Comparison of ENCODE assay signal across 27 mouse cellular contexts in the genomic region with DNA sequence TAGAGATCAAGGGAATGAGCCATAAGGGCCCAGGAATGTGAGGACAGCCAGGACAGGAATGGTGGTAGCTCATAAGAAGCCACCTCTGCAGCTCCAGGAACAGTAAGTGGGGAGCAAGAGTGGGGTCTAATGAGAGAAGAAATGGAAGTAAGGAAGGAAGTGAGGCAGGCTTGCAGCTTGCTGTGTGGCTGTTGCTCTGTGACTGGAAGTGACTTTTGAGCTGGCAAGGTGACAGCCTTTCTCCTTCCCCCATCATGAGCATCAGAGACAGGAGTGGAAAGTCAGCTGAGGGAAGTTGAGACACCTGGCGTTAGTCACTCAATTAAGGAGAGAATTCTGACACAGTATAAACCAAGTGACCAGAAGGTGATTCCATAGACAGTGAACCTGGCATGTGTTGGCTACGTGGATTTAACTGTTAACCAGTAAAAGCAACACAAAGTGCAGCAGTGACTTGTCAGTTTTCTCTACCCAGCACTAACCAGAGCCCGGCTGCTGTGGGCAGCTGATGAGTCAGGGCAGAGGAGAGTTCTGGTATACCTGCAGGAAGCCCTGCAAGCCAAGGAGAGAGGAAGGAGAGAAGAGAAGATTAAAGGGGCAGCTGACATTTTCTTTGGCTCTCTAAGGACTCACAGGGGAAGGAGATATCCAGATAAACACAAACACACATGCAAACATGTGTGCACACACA. TPM values are rescaled to one million over a fixed set of nuclear protein-coding genes. Genes with fewer than 3 reads are reported as not detected.
DNase-seq lines count a peak whose midpoint lies in the region; ATAC-seq and TF ChIP-seq lines count a peak whose summit lies in the region.
"Had no signal": no experiment of that assay in that cellular context is flagged by ENCODE, and none has a peak within 500 bp of the region (broad histone marks: within the 10 kb centered on the region; RNA-seq: fewer than 3 reads in every experiment).

No protein-coding gene starts in this region.

- ATAC-seq in granulocyte monocyte progenitor cell, adult 5-6 weeks (replicated peaks; ENCODE audit: poor library complexity, severe bottlenecking) = peak; percentile 42
- peak; percentile 56 for ATAC-seq in megakaryocyte, adult 5-6 weeks (ENCODE audit: poor library complexity, severe bottlenecking)
- ATAC-seq: CD4-positive, CD25-positive, alpha-beta regulatory T cell, adult 4 months; forebrain, embryonic 14.5 days; forebrain, embryonic 16.5 days had no signal

- H3K4me2 ChIP-seq in CH12.LX (ENCODE audit: insufficient read depth, low read depth, poor library complexity, severe bottlenecking) = no peak overlapping the region
- H3K4me2 ChIP-seq: embryonic facial prominence, embryonic 13.5 days; embryonic facial prominence, embryonic 15.5 days; forebrain, embryonic 12.5 days had no signal

- no peaks in the 10 kb centered on the region for H3K79me2 ChIP-seq in CH12.LX (replicated peaks; ENCODE audit: control insufficient read depth, extremely low read depth, insufficient read depth, poor library complexity, severe bottlenecking)

- H3K36me3 ChIP-seq in CH12.LX (replicated peaks in 1 of 2; ENCODE audit: control insufficient read depth in 1 of 2, insufficient read depth in 1 of 2, low read length in 1 of 2) = no peaks in the 10 kb centered on the region
- H3K36me3 ChIP-seq: embryonic facial prominence, embryonic 13.5 days; embryonic facial prominence, embryonic 15.5 days; forebrain, embryonic 10.5 days; forebrain, embryonic 12.5 days had no signal

- no peak for TF ChIP-seq POLR2A in CH12.LX (IDR thresholded peaks at IDR 0.05; ENCODE audit: low read depth, low read length)

- no peaks in the 10 kb centered on the region for H3K9me3 ChIP-seq in CH12.LX (replicated peaks; ENCODE audit: low read length)
- H3K9me3 ChIP-seq: embryonic facial prominence, embryonic 13.5 days; embryonic facial prominence, embryonic 15.5 days; forebrain, embryonic 10.5 days; forebrain, embryonic 12.5 days had no signal

- no peak overlapping the region for H3K9ac ChIP-seq in CH12.LX (ENCODE audit: insufficient read depth, low read depth)
- H3K9ac ChIP-seq: embryonic facial prominence, embryonic 13.5 days; embryonic facial prominence, embryonic 15.5 days; forebrain, embryonic 12.5 days had no signal

- peaks cover 3 to 20% of the 10 kb centered on the region in 2 experiments for H3K4me1 ChIP-seq in CH12.LX (ENCODE audit: control insufficient read depth in 1 of 2, insufficient read depth in 2 of 2)
- H3K4me1 ChIP-seq: embryonic facial prominence, embryonic 13.5 days; embryonic facial prominence, embryonic 15.5 days; forebrain, embryonic 10.5 days; forebrain, embryonic 12.5 days had no signal

- in situ Hi-C loops in CH12.LX (cut with MboI; ENCODE audit: low pct_ligation_motif_present, low pct_unique_long_range_greater_than_20kb, low sequenced_read_pairs) = no loop called here

- dilution Hi-C loops in CH12.LX (cut with MboI; ENCODE audit: extremely low pct_ligation_motif_present, extremely low pct_unique_long_range_greater_than_20kb, low sequenced_read_pairs) = no loop called here

- DNase-seq in 3T3-L1 (ENCODE audit: low read depth, low spot score) (peak; percentile 2), CH12.LX (ENCODE audit: extremely low read depth) (peak; percentile 21)
- DNase-seq in gastrocnemius, postnatal 10 days = no peak
- no peak for DNase-seq in layer of hippocampus, adult 2 months (ENCODE audit: low spot score in 2 of 2)
- no peak for DNase-seq in testis, postnatal 14 days (ENCODE audit: low spot score)
- DNase-seq in embryo, embryonic 9.5 days (ENCODE audit: extremely low spot score) = no peak
- DNase-seq: adrenal gland, adult 2 months; adrenal gland, postnatal 10 days; adrenal gland, postnatal 25 days; B cell, adult 2 months; cerebellum, adult 11 months; cerebellum, adult 18-20 months; cerebellum, adult 8-10 months; cerebellum, adult 9-11 months; cerebellum, postnatal 14 days; cerebellum, postnatal 36 days had no signal

- H3K4me3 ChIP-seq in CH12.LX (replicated peaks in 1 of 3; ENCODE audit: low read depth in 2 of 3, low read length in 2 of 3, poor library complexity in 1 of 3) = no peak overlapping the region
- H3K4me3 ChIP-seq in layer of hippocampus, adult 2 months = no peak overlapping the region
- H3K4me3 ChIP-seq: embryonic facial prominence, embryonic 13.5 days; embryonic facial prominence, embryonic 15.5 days; erythroblast, embryonic 14.5 days; forebrain, embryonic 10.5 days; forebrain, embryonic 12.5 days had no signal

- no peaks in the 10 kb centered on the region for H3K27me3 ChIP-seq in CH12.LX (replicated peaks)
- H3K27me3 ChIP-seq: embryonic facial prominence, embryonic 13.5 days; embryonic facial prominence, embryonic 15.5 days; forebrain, embryonic 12.5 days had no signal

- no peak overlapping the region for H3K27ac ChIP-seq in CH12.LX (ENCODE audit: insufficient read depth, low read depth)
- H3K27ac ChIP-seq in layer of hippocampus, adult 2 months = no peak overlapping the region
- H3K27ac ChIP-seq: embryonic facial prominence, embryonic 13.5 days; embryonic facial prominence, embryonic 15.5 days; forebrain, embryonic 10.5 days; forebrain, embryonic 12.5 days had no signal

- TF ChIP-seq RAD21 in CH12.LX (IDR thresholded peaks at IDR 0.05; ENCODE audit: low read depth, low read length) = no peak

- no peak for TF ChIP-seq EP300 in CH12.LX (IDR thresholded peaks at IDR 0.05; ENCODE audit: low read length)

- TF ChIP-seq CTCF in CH12.LX (conservative IDR thresholded peaks at IDR 0.05 in 1 of 2, IDR thresholded peaks at IDR 0.05 in 1 of 2; ENCODE audit: low read depth in 2 of 2, low read length in 2 of 2) = no peak
- no peak for TF ChIP-seq CTCF in layer of hippocampus, adult 2 months (conservative IDR thresholded peaks at IDR 0.05)

TF ChIP-seq in CH12.LX, 34 proteins besides CTCF, POLR2A, EP300 and RAD21:
- TF ChIP-seq ZMIZ1 (IDR thresholded peaks at IDR 0.05; ENCODE audit: low read depth, low read length) (no peak), POLR2AphosphoS2 (IDR thresholded peaks at IDR 0.05; ENCODE audit: low read depth, low read length) (no peak), ZNF384 (IDR thresholded peaks at IDR 0.05; ENCODE audit: low read depth, low read length) (no peak), MYC (IDR thresholded peaks at IDR 0.05; ENCODE audit: low read depth, low read length) (no peak), RCOR1 (conservative IDR thresholded peaks at IDR 0.05; ENCODE audit: low read depth, low read length) (no peak), JUND (conservative IDR thresholded peaks at IDR 0.05; ENCODE audit: low read depth, low read length) (no peak), E2F4 (IDR thresholded peaks at IDR 0.05; ENCODE audit: insufficient replicate concordance, low read depth, low read length) (no peak), BHLHE40 (IDR thresholded peaks at IDR 0.05; ENCODE audit: low read depth, low read length) (no peak), NRF1 (IDR thresholded peaks at IDR 0.05; ENCODE audit: low read depth, low read length) (no peak), SMC3 (IDR thresholded peaks at IDR 0.05; ENCODE audit: low read depth, low read length) (no peak), MAZ (IDR thresholded peaks at IDR 0.05; ENCODE audit: low read depth, low read length) (no peak), HCFC1 (IDR thresholded peaks at IDR 0.05; ENCODE audit: low read depth, low read length) (no peak)

RNA-seq across cellular contexts. Expression of a gene that starts 49.9 kb away (rescaled TPM):
- not detected in 2 replicates for total RNA-seq in CH12.LX (2012; rRNA removed)
- total RNA-seq in CH12.LX (2014; rRNA removed) = not detected in 2 replicates
- not detected in 2 replicates for polyA plus RNA-seq in CH12.LX (2012; ENCODE audit: insufficient read length, low read depth)
- not detected in 2 replicates for total RNA-seq in granulocyte monocyte progenitor cell, adult 5-6 weeks (2014; fragmentation: Nextera tagmentation)
- 0.43 TPM in 1 of 2 replicates, not detected in the other for total RNA-seq in granulocyte monocyte progenitor cell, adult 5-6 weeks (2017)
- not detected in 2 replicates for total RNA-seq in megakaryocyte, adult 5-6 weeks (2015)
- total RNA-seq in megakaryocyte, adult 5-6 weeks (2017) = 0.08 TPM in 1 of 2 replicates, not detected in the other
- total RNA-seq in gastrocnemius, postnatal 10 days (2021) = under 1 TPM; 0.59 to 0.70 TPM
- total RNA-seq in layer of hippocampus, adult 2 months (2021) = 1 to 10 TPM in 1 of 2 experiments, under 1 TPM in 1; 0.96 to 1.0 TPM
- total RNA-seq: MEL had no signal
- polyA plus RNA-seq: CD4-positive, CD25-positive, alpha-beta regulatory T cell, adult 4 months; erythroblast, embryonic 14.5 days had no signal

Comparison
In these comparisons a context has a peak if more than half of its experiments do, and no peak if none do; other contexts are left out.
1. DNase-seq: peak in 3T3-L1 (single experiment) and CH12.LX (single experiment); none in gastrocnemius, postnatal 10 days (single experiment), layer of hippocampus, adult 2 months (0 of 2), testis, postnatal 14 days (single experiment) and embryo, embryonic 9.5 days (single experiment).